Mouse (Mus musculus) limb, embryonic 15.5 days (tissue): ENCODE measurements around the gene Nfasc. TPM values are rescaled to one million over a fixed set of nuclear protein-coding genes. Genes with fewer than 3 reads are reported as not detected.
A peak's percentile ranks its signal among the peaks of the same experiment; 100 is the strongest.

Source experiments
- ATAC-seq: fragments of 200-750 bp; cut with Nextera tagmentation; 2 replicates; pipeline ENCODE4 v1.8.0; 2017; ENCODE audit warnings: low read depth, moderate TSS enrichment; ENCODE audit not compliant: insufficient number of reproducible peaks, low FRiP score, low TSS enrichment
- H3K27ac ChIP-seq: fragments of 300-500 bp; sonication (generic); 2 replicates; pipeline ENCODE4 v1.5.1; 2015; ENCODE audit warnings: moderate library complexity, mild to moderate bottlenecking, inconsistent platforms
- H3K27me3 ChIP-seq: fragments of 300-500 bp; sonication (generic); 2 replicates; pipeline ENCODE4 v1.6.1; 2015; ENCODE audit warnings: inconsistent platforms
- H3K36me3 ChIP-seq: fragments of 300-500 bp; sonication (generic); 2 replicates; pipeline ENCODE4 v1.6.1; 2015; ENCODE audit warnings: inconsistent platforms
- H3K4me1 ChIP-seq: fragments of 300-500 bp; sonication (generic); 2 replicates; pipeline ENCODE4 v1.6.1; 2015; ENCODE audit warnings: inconsistent platforms
- H3K4me2 ChIP-seq: fragments of 300-500 bp; sonication (generic); 2 replicates; pipeline ENCODE4 v1.6.1; 2015; ENCODE audit warnings: mild to moderate bottlenecking, inconsistent platforms
- H3K4me3 ChIP-seq: fragments of 300-500 bp; sonication (generic); 2 replicates; pipeline ENCODE4 v1.5.1; 2015; ENCODE audit warnings: mild to moderate bottlenecking, inconsistent platforms
- H3K9ac ChIP-seq: fragments of 300-500 bp; sonication (generic); 2 replicates; pipeline ENCODE4 v1.6.1; 2015; ENCODE audit warnings: inconsistent platforms
- H3K9me3 ChIP-seq: fragments of 300-500 bp; sonication (generic); 2 replicates; pipeline ENCODE4 v1.6.1; 2016; ENCODE audit warnings: inconsistent platforms
- WGBS: fragments of 180-500 bp; shearing (Covaris S2); methylation state at CpG from one replicate; pipeline ENCODE4 v1.1.7; 2015; 5-methylcytosine and 5-hydroxymethylcytosine counted together
- polyA plus RNA-seq: library from polyadenylated mRNA; unstranded; fragments of >200 nt; fragmentation: Nextera tagmentation; extraction: Ambion mirVana; gene quantifications from 2 replicates; pipeline ENCODE4 v1.2.1, GENCODE M21; 2015

The Nfasc gene
- polyA plus RNA-seq, 1 experiment from 2014 or later = 0.68 TPM

DNA sequence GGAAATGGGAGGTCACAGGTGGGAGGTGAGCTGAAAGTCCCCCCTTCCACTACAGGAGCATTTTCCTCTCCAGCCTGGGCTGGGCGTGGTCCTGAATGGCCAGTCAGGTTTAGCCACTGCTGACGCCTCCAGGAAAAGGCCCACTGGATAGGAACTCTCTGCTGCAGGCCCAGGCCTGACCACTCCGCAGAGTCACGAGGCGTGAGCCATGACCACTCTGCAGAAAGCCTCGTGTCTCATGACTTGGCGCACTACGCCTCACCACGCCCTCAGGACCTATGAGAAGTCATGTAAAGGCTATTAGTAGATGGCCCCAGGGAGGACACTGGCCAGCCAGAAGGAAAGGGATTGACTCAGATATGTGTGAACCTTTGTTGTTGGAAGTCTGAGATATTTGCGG, 23.6 kb upstream of the Nfasc start:
- Histone ChIP-seq H3K4me3 (no peak overlapping the region), H3K9ac (no peak overlapping the region), H3K27me3 (peaks cover 23% of the 10 kb centered on the region), H3K4me1 (peaks cover 12% of the 10 kb centered on the region), H3K27ac (no peak overlapping the region), H3K4me2 (no peak overlapping the region), H3K9me3 (no peaks in the 10 kb centered on the region), H3K36me3 (no peaks in the 10 kb centered on the region)
- 70% methylated on average over 10 of the region's 10 CpGs for WGBS
- ATAC-seq = no peak

DNA sequence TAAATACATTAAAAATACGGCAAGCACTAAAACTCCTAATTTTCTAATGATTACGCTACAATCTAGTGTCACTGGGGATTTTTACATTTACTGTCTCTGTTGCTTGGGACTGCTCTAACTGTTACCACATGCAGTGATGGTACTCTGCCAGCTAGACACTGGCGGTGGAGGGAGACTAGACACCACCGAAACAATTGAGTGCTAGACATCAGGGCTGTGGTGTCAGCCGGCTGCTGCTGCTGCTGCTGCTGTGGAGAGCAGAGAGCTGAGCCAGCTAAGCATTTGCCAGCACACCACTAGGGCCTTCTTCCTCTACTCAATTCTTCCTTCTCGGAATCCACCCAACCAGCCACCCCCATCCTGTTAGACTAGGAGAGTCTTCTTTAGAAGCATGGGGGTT, 17.8 kb upstream of the Nfasc start:
- H3K9ac ChIP-seq = no peak overlapping the region
- H3K4me2 ChIP-seq = no peak overlapping the region; the same call in 1 of the 2 replicates
- H3K4me3 ChIP-seq = no peak overlapping the region
- peaks cover 13% of the 10 kb centered on the region for H3K27me3 ChIP-seq
- no peaks in the 10 kb centered on the region for H3K36me3 ChIP-seq
- no peak for ATAC-seq
- H3K4me1 ChIP-seq = peaks cover 12% of the 10 kb centered on the region
- no peak overlapping the region for H3K27ac ChIP-seq
- H3K9me3 ChIP-seq = no peaks in the 10 kb centered on the region
- WGBS = 30% methylated on average over 6 of the region's 6 CpGs

DNA sequence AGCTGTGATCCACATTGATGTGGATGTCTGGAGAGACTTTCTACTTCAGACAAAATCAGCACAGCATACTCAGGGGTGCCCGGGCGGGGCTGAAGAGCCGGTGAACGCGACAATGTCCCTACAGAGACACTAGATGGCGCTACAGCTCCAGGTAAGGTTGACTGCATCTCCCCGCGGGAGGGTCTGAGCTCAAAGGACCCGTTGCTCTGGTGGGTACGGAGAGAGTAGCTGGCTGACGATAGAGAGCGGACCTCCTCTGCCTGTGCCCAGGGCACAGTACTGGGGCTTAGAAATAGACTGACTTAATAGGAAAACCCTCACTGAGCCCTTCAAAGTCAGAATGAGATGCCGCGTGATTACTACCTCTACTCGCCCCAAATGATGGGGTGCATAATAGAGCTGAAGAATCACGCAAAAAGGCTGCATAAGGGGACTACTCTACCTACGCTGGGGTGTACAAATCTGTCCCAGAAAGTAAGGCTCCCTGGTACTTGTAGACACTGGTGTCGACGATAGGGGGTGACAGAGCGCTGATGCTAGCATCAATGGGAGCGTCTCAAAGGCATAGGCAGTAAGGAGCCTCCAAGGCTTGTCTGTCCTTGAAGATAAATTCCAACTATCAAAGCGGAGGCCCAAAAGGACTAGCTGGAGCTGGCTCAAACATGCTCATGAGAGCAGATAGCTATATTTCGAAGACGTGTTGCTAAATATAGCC, 17.2 kb upstream of the Nfasc start:
- peak overlapping the region; percentile 40 for H3K4me2 ChIP-seq
- H3K4me1 ChIP-seq = peaks cover 12% of the 10 kb centered on the region
- H3K9me3 ChIP-seq = no peaks in the 10 kb centered on the region
- H3K27me3 ChIP-seq = peaks cover 13% of the 10 kb centered on the region
- no peaks in the 10 kb centered on the region for H3K36me3 ChIP-seq
- ATAC-seq = 0 out of 2 replicates have a peak, but pooled peaks have one; percentile 4
- 6% methylated on average over 24 of the region's 24 CpGs for WGBS
- H3K9ac ChIP-seq = no peak overlapping the region
- no peak overlapping the region for H3K27ac ChIP-seq
- H3K4me3 ChIP-seq = peak overlapping the region; percentile 25

DNA sequence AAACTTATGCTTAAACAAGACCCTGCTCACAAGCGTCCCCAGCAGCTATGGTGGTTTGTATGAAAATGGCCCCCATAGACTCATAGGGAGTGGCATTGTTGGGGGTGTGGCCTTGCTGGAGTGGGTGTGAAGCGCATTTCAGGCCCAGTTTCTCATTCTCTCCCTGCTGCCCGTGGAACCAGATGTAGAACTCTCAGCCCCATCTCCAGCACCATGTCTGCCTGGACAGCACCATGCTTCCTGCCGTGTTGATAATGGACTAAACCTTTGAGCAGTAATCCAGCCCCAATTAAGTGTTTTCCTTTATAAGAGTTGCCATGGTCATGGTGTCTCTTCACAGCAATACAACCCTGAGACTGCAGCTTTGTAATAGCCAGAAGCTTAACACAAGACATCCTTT, 13.6 kb upstream of the Nfasc start:
- Histone ChIP-seq H3K36me3 (no peaks in the 10 kb centered on the region), H3K4me2 (no peak overlapping the region), H3K9ac (no peak overlapping the region), H3K27ac (no peak overlapping the region), H3K4me3 (no peak overlapping the region), H3K27me3 (peaks cover 13% of the 10 kb centered on the region), H3K9me3 (no peaks in the 10 kb centered on the region), H3K4me1 (peaks cover 12% of the 10 kb centered on the region)
- no peak for ATAC-seq
- WGBS = 43% methylated on average over 4 of the region's 4 CpGs

DNA sequence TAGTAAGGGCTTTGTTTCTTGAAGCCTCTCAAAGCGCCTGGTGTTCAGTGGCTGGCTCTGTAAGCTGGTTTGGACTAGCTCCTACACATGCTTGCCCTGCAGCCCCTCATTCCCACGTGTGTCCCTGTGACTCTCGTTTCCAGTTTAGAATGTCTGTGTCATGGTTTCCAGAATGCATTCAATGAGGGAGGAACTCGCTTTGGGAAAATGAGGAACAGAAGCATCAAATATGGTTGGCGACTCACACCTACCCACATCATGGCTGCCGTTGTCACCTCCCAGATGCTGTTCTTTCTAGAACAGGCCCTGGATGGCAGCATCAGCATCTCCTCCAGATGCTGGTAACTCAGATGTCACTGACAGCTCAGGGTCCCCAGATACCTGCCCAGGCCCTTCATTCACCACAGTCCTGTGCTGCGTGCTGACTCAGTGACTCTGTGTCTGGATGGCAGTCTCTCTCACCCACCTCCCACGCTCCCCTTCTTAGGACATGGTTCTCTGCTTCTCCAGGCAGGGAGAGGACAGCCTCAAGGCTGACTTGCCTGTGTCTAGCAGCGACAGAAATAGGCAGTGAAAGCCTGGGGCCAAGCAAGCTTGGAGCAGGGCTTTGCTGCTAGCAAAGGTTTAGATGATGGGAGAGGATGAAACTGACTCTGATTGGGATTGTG, 7.8 kb upstream of the Nfasc start:
- H3K27ac ChIP-seq = no peak overlapping the region
- no peaks in the 10 kb centered on the region for H3K4me1 ChIP-seq
- no peak overlapping the region for H3K9ac ChIP-seq
- ATAC-seq = no peak
- peaks cover 10% of the 10 kb centered on the region; the same call in 1 of the 2 replicates for H3K27me3 ChIP-seq
- no peak overlapping the region for H3K4me3 ChIP-seq
- H3K9me3 ChIP-seq = no peaks in the 10 kb centered on the region
- H3K36me3 ChIP-seq = no peaks in the 10 kb centered on the region
- H3K4me2 ChIP-seq = no peak overlapping the region
- 70% methylated on average over 9 of the region's 9 CpGs for WGBS

DNA sequence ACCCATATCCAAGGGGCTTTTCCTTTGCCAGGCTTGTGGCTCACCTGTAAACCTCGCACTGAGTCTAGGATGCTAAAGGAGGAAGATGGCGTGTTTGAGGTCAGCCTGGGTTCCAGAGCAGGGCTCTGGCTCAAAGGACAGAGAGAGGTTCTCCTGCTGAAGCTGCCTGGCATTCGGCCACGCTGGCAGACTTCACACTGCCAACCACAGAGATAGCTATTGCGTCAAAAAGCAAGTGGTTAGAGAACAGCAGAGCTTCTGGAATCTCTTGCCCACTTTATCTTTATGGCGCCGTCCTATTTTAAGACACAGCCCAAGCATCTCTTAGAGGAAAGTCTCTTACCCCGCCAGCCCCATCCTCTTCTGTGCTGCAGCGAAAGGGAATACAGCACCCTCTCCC, 4.7 kb upstream of the Nfasc start:
- Histone ChIP-seq H3K4me1 (peaks cover 7% of the 10 kb centered on the region), H3K27ac (no peak overlapping the region), H3K27me3 (peaks cover 27% of the 10 kb centered on the region), H3K9me3 (no peaks in the 10 kb centered on the region), H3K36me3 (no peaks in the 10 kb centered on the region), H3K4me2 (no peak overlapping the region), H3K9ac (no peak overlapping the region), H3K4me3 (no peak overlapping the region)
- 90% methylated on average over 9 of the region's 9 CpGs for WGBS
- no peak for ATAC-seq

- ATAC-seq = no peak
- Histone ChIP-seq H3K27me3 (peaks cover 34% of the 10 kb centered on the region), H3K9ac (no peak overlapping the region)
Observed at GRCm38 (mm10) chr1:132745636-132746035, 4.0 kb upstream of the Nfasc start.

GRCm38 (mm10) chr1:132739077-132739521, 2.5 kb downstream of the Nfasc start:
- 3% methylated on average over 11 of the region's 11 CpGs for WGBS
- Histone ChIP-seq H3K27me3 (peaks cover 71% of the 10 kb centered on the region), H3K4me1 (peaks cover 8% of the 10 kb centered on the region), H3K4me2 (no peak overlapping the region), H3K36me3 (no peaks in the 10 kb centered on the region), H3K4me3 (no peak overlapping the region), H3K9me3 (no peaks in the 10 kb centered on the region), H3K9ac (no peak overlapping the region), H3K27ac (no peak overlapping the region)
- no peak for ATAC-seq

More at GRCm38 (mm10) chr1:132745636-132746035, 4.0 kb upstream of the Nfasc start:
- no peaks in the 10 kb centered on the region for H3K36me3 ChIP-seq
- peaks cover 8% of the 10 kb centered on the region for H3K4me1 ChIP-seq
- H3K4me3 ChIP-seq = no peak overlapping the region
- 55% methylated on average over 6 of the region's 6 CpGs for WGBS
- H3K4me2 ChIP-seq = no peak overlapping the region
- H3K27ac ChIP-seq = no peak overlapping the region
- H3K9me3 ChIP-seq = no peaks in the 10 kb centered on the region

DNA sequence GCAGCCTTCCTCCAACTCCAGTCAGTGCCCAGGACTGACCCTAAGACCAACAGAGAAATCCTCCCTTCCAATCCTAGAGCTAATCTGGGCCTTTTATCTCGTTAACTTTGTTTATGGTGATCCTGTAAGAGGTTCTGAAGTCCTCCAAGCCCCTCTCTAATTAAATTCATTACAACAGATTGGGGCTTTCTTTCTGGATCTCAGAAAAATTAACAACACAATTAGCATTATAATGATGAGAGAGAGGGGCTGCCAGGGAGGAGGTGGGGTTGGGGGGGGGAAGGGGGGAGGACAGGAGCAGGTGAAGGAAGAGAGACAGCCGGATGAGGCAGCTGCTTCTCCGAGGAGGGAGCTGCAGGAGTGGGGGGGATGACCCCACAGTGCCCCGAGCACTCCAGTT, 5.4 kb downstream of the Nfasc start:
- no peak for ATAC-seq
- no peak overlapping the region for H3K9ac ChIP-seq

DNA sequence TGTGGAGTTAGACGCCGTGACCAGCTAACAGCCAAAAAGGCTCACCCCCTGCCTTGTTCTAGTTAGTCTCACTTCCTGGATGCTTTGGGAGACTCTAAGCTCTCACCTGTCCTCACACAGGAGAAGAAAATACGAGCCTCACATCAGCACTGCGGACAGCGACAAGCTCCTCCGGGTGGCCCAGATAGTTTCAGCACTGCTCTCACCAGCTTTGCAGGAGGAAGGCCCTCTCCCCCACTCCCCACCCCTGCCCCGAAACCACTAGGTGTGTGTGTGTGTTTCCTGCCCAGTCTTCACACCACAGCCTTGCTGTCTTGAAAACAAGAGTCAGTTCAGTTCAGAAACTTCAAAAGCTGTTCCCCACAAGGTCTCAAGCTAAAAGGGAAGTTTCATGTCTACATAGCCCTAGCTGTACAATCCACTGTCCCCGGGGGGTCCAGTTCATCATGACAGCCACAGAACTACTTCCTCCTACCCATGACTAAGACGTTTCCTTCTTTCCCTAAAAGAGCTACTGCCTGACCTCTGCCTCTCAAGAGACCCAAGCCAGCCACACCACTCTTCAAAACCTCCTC, 7.6 kb downstream of the Nfasc start:
- Histone ChIP-seq H3K36me3 (no peaks in the 10 kb centered on the region), H3K4me2 (no peak overlapping the region), H3K27me3 (peaks cover 34% of the 10 kb centered on the region), H3K4me3 (no peak overlapping the region), H3K27ac (no peak overlapping the region), H3K9ac (no peak overlapping the region), H3K4me1 (no peaks in the 10 kb centered on the region), H3K9me3 (no peaks in the 10 kb centered on the region)
- no peak for ATAC-seq
- WGBS = 27% methylated on average over 9 of the region's 9 CpGs

More for the DNA sequence above, 5.4 kb downstream of the Nfasc start:
- Histone ChIP-seq H3K27me3 (peaks cover 54% of the 10 kb centered on the region), H3K4me3 (no peak overlapping the region), H3K9me3 (no peaks in the 10 kb centered on the region), H3K4me1 (no peaks in the 10 kb centered on the region), H3K27ac (no peak overlapping the region), H3K36me3 (no peaks in the 10 kb centered on the region), H3K4me2 (no peak overlapping the region)
- WGBS = 16% methylated on average over 4 of the region's 4 CpGs

GRCm38 (mm10) chr1:132732307-132732706, 9.3 kb downstream of the Nfasc start:
- Histone ChIP-seq H3K4me2 (no peak overlapping the region), H3K9ac (no peak overlapping the region), H3K4me3 (no peak overlapping the region), H3K27ac (no peak overlapping the region), H3K9me3 (no peaks in the 10 kb centered on the region), H3K27me3 (peaks cover 17% of the 10 kb centered on the region), H3K4me1 (no peaks in the 10 kb centered on the region), H3K36me3 (no peaks in the 10 kb centered on the region)
- WGBS = 82% methylated on average over 12 of the region's 12 CpGs
- ATAC-seq = no peak

- peaks cover 5% of the 10 kb centered on the region; the same call in 1 of the 2 replicates for H3K27me3 ChIP-seq
- 63% methylated on average over 2 of the region's 2 CpGs for WGBS
- no peak overlapping the region for H3K9ac ChIP-seq
- H3K4me2 ChIP-seq = no peak overlapping the region
- no peak for ATAC-seq
- no peaks in the 10 kb centered on the region for H3K36me3 ChIP-seq
- H3K27ac ChIP-seq = no peak overlapping the region
- no peaks in the 10 kb centered on the region for H3K4me1 ChIP-seq
- H3K9me3 ChIP-seq = no peaks in the 10 kb centered on the region
- H3K4me3 ChIP-seq = no peak overlapping the region
Observed at GRCm38 (mm10) chr1:132727548-132727947, 14.0 kb downstream of the Nfasc start.
